Mouse (Mus musculus): ENCODE data around the gene Ccdc36. TPM values are rescaled to one million over a fixed set of nuclear protein-coding genes. Genes with fewer than 3 reads are reported as not detected.

Gene Ccdc36
- total RNA-seq, 2 experiments from 2014 or later = not detected

GRCm38 (mm10) chr9:108388601-108389000 is 39.7 kb downstream of the Ccdc36 start:
- intact Hi-C loops (cut with DNase I) = no loop called here
- no peak for DNase-seq

- intact Hi-C loops (cut with DNase I) = no loop called here
- DNase-seq = no peak
Observed at GRCm38 (mm10) chr9:108386816-108387215, 41.5 kb downstream of the Ccdc36 start.

- intact Hi-C loops (cut with DNase I) = no loop called here
- DNase-seq = no peak
Observed at GRCm38 (mm10) chr9:108385006-108385405, 43.3 kb downstream of the Ccdc36 start.

- intact Hi-C loops (cut with DNase I) = no loop called here
- DNase-seq = no peak
Observed at GRCm38 (mm10) chr9:108381382-108381781, 46.9 kb downstream of the Ccdc36 start.

- no peak for DNase-seq
- intact Hi-C loops (cut with DNase I) = no loop called here
Observed at GRCm38 (mm10) chr9:108379294-108379693, 49.0 kb downstream of the Ccdc36 start.

- intact Hi-C loops (cut with DNase I) = no loop called here
- DNase-seq = no peak
Observed at GRCm38 (mm10) chr9:108378736-108379135, 49.5 kb downstream of the Ccdc36 start.

GRCm38 (mm10) chr9:108378234-108378633 is 50.0 kb downstream of the Ccdc36 start:
- DNase-seq = no peak
- intact Hi-C loops (cut with DNase I) = no loop called here

Other genes with a start within 250 kb of the Ccdc36 start
- gene Bsn, start 238.1 kb downstream of the Ccdc36 start, total RNA-seq (2021) = under 1 TPM in 1 of 2 experiments, not detected in 1; 0.03 TPM
- 100 to 1,000 TPM; 320 to 353 TPM for gene Dag1, start 164.5 kb downstream of the Ccdc36 start, total RNA-seq (2021)
- 10 to 100 TPM; 21.3 to 21.5 TPM for gene Nicn1, start 138.1 kb downstream of the Ccdc36 start, total RNA-seq (2021)
- 1 to 10 TPM; 4.0 to 5.2 TPM for gene Amt, start 131.6 kb downstream of the Ccdc36 start, total RNA-seq (2021)
- 100 to 1,000 TPM; 237 to 241 TPM for gene Rhoa, start 122.4 kb downstream of the Ccdc36 start, total RNA-seq (2021)
- 10 to 100 TPM; 59.3 to 62.3 TPM for gene Tcta, start 122.3 kb downstream of the Ccdc36 start, total RNA-seq (2021)
- 100 to 1,000 TPM; 103 to 108 TPM for gene Gpx1, start 89.6 kb downstream of the Ccdc36 start, total RNA-seq (2021)
- 10 to 100 TPM; 69.7 to 74.8 TPM for gene Usp4, start 80.6 kb downstream of the Ccdc36 start, total RNA-seq (2021)
- under 1 TPM; 0.49 to 0.83 TPM for gene 1700102P08Rik, start 35.7 kb downstream of the Ccdc36 start, total RNA-seq (2021)
- not detected for gene BC048562, start 8.0 kb upstream of the Ccdc36 start, total RNA-seq (2021)
- gene Ccdc71, start 32.0 kb upstream of the Ccdc36 start, total RNA-seq (2021) = 10 to 100 TPM; 22.9 to 24.1 TPM
- gene Klhdc8b, start 33.1 kb upstream of the Ccdc36 start, total RNA-seq (2021) = 1 to 10 TPM; 6.8 to 8.9 TPM
- 100 to 1,000 TPM; 344 to 366 TPM for gene Lamb2, start 51.3 kb upstream of the Ccdc36 start, total RNA-seq (2021)
- gene Usp19, start 62.1 kb upstream of the Ccdc36 start, total RNA-seq (2021) = 100 to 1,000 TPM in 1 of 2 experiments, 10 to 100 TPM in 1; 99.1 to 105 TPM
- gene Qars, start 79.2 kb upstream of the Ccdc36 start, total RNA-seq (2021) = 10 to 100 TPM; 78.8 to 82.3 TPM
- 10 to 100 TPM; 60.4 to 60.5 TPM for gene Qrich1, start 88.3 kb upstream of the Ccdc36 start, total RNA-seq (2021)
- gene Impdh2, start 131.8 kb upstream of the Ccdc36 start, total RNA-seq (2021) = 10 to 100 TPM; 48.7 to 52.2 TPM
- 10 to 100 TPM; 69.2 to 76.5 TPM for gene Ndufaf3, start 138.9 kb upstream of the Ccdc36 start, total RNA-seq (2021)
- 10 to 100 TPM; 21.2 to 24.3 TPM for gene Dalrd3, start 141.4 kb upstream of the Ccdc36 start, total RNA-seq (2021)
- gene Wdr6, start 150.3 kb upstream of the Ccdc36 start, total RNA-seq (2021) = 10 to 100 TPM; 12.1 to 19.5 TPM
- gene P4htm, start 169.2 kb upstream of the Ccdc36 start, total RNA-seq (2021) = 10 to 100 TPM; 13.9 to 16.9 TPM
- 10 to 100 TPM; 47.8 to 54.4 TPM for gene Arih2, start 220.9 kb upstream of the Ccdc36 start, total RNA-seq (2021)
- 100 to 1,000 TPM; 221 to 236 TPM for gene Slc25a20, start 233.6 kb upstream of the Ccdc36 start, total RNA-seq (2021)